Mouse (Mus musculus): ENCODE data around the gene Znhit1. TPM values are rescaled to one million over a fixed set of nuclear protein-coding genes. Genes with fewer than 3 reads are reported as not detected.

The Znhit1 gene
- 68.7 TPM for polyA plus RNA-seq (2017; shearing (Covaris generic))

GRCm38 (mm10) chr5:136987934-136988271 lies at the start of gene Znhit1:
Znhit1 (minus strand) TSS chr5:136988021.

GRCm38 (mm10) chr5:137026092-137026491 lies 38.3 kb upstream of the Znhit1 start, which contains the start of gene Vgf:
Vgf (plus strand) TSS chr5:137026392.

GRCm38 (mm10) chr5:136986695-136987137 lies 1.1 kb downstream of the Znhit1 start, which contains the start of gene Plod3:
Plod3 (plus strand) TSS chr5:136987019.

GRCm38 (mm10) chr5:136966331-136966730 lies 21.5 kb downstream of the Znhit1 start, which contains the start of gene Cldn15:
Cldn15 (plus strand) TSS chr5:136966616.

GRCm38 (mm10) chr5:136953015-136953414 lies 34.8 kb downstream of the Znhit1 start, which contains the start of gene Fis1:
Fis1 (plus strand) TSS chr5:136953275.

Other genes with a start within 250 kb of the Znhit1 start
- gene Col26a1, start 104.8 kb downstream of the Znhit1 start, polyA plus RNA-seq (2017; shearing (Covaris generic)), result not detected
- gene Ift22, start 79.9 kb downstream of the Znhit1 start, polyA plus RNA-seq (2017; shearing (Covaris generic)), result 10.3 TPM
- gene Fis1, start 34.7 kb downstream of the Znhit1 start, polyA plus RNA-seq (2017; shearing (Covaris generic)), result 320 TPM
- gene Cldn15, start 21.4 kb downstream of the Znhit1 start, polyA plus RNA-seq (2017; shearing (Covaris generic)), result not detected
- 13.6 TPM for gene Plod3, start 1.0 kb downstream of the Znhit1 start, polyA plus RNA-seq (2017; shearing (Covaris generic))
- not detected for gene Vgf, start 38.4 kb upstream of the Znhit1 start, polyA plus RNA-seq (2017; shearing (Covaris generic))
- gene Ap1s1, start 58.1 kb upstream of the Znhit1 start, polyA plus RNA-seq (2017; shearing (Covaris generic)), result 100 TPM
- not detected for gene Serpine1, start 84.2 kb upstream of the Znhit1 start, polyA plus RNA-seq (2017; shearing (Covaris generic))
- gene Trim56, start 128.2 kb upstream of the Znhit1 start, polyA plus RNA-seq (2017; shearing (Covaris generic)), result 23.0 TPM
- gene Muc3, start 161.3 kb upstream of the Znhit1 start, polyA plus RNA-seq (2017; shearing (Covaris generic)), result not detected
- 1.8 TPM for gene Muc3a, start 224.4 kb upstream of the Znhit1 start, polyA plus RNA-seq (2017; shearing (Covaris generic))